Mouse (Mus musculus): ENCODE results near the gene Unc5b.

The Unc5b gene

GRCm38 (mm10) chr10:60831379-60831778, at the start of gene Unc5b:
Gene Unc5b (minus strand): TSS chr10:60831581.
- peak; percentile 82; the same call in 1 of the 2 replicates for TF ChIP-seq GATA4 (IDR thresholded peaks at IDR 0.05; ENCODE audit: insufficient replicate concordance, low read length)

GRCm38 (mm10) chr10:60879817-60880216, 48.4 kb upstream of the Unc5b start:
- no peak for TF ChIP-seq GATA4 (IDR thresholded peaks at IDR 0.05; ENCODE audit: insufficient replicate concordance, low read length)

- no peak for TF ChIP-seq GATA4 (IDR thresholded peaks at IDR 0.05; ENCODE audit: insufficient replicate concordance, low read length)
Observed at GRCm38 (mm10) chr10:60877075-60877474, 45.7 kb upstream of the Unc5b start.

GRCm38 (mm10) chr10:60875011-60875410, 43.6 kb upstream of the Unc5b start:
- no peak for TF ChIP-seq GATA4 (IDR thresholded peaks at IDR 0.05; ENCODE audit: insufficient replicate concordance, low read length)

- no peak for TF ChIP-seq GATA4 (IDR thresholded peaks at IDR 0.05; ENCODE audit: insufficient replicate concordance, low read length)
Observed at GRCm38 (mm10) chr10:60863318-60863717, 31.9 kb upstream of the Unc5b start.

- no peak for TF ChIP-seq GATA4 (IDR thresholded peaks at IDR 0.05; ENCODE audit: insufficient replicate concordance, low read length)
Observed at GRCm38 (mm10) chr10:60862477-60863293, 31.3 kb upstream of the Unc5b start.

- TF ChIP-seq GATA4 (IDR thresholded peaks at IDR 0.05; ENCODE audit: insufficient replicate concordance, low read length), result no peak
Observed at GRCm38 (mm10) chr10:60838816-60839215, 7.4 kb upstream of the Unc5b start.

GRCm38 (mm10) chr10:60834949-60835348, 3.6 kb upstream of the Unc5b start:
- TF ChIP-seq GATA4 (IDR thresholded peaks at IDR 0.05; ENCODE audit: insufficient replicate concordance, low read length), result no peak

- TF ChIP-seq GATA4 (IDR thresholded peaks at IDR 0.05; ENCODE audit: insufficient replicate concordance, low read length), result no peak
Observed at GRCm38 (mm10) chr10:60832664-60833173, 1.3 kb upstream of the Unc5b start.

- TF ChIP-seq GATA4 (IDR thresholded peaks at IDR 0.05; ENCODE audit: insufficient replicate concordance, low read length), result no peak
Observed at GRCm38 (mm10) chr10:60830556-60831350, 628 bp downstream of the Unc5b start.

- no peak for TF ChIP-seq GATA4 (IDR thresholded peaks at IDR 0.05; ENCODE audit: insufficient replicate concordance, low read length)
Observed at GRCm38 (mm10) chr10:60830000-60830399, 1.4 kb downstream of the Unc5b start.

GRCm38 (mm10) chr10:60829071-60829470, 2.3 kb downstream of the Unc5b start:
- no peak for TF ChIP-seq GATA4 (IDR thresholded peaks at IDR 0.05; ENCODE audit: insufficient replicate concordance, low read length)

GRCm38 (mm10) chr10:60827901-60828670, 3.3 kb downstream of the Unc5b start:
- TF ChIP-seq GATA4 (IDR thresholded peaks at IDR 0.05; ENCODE audit: insufficient replicate concordance, low read length), result no peak

GRCm38 (mm10) chr10:60827266-60827665, 4.1 kb downstream of the Unc5b start:
- no peak for TF ChIP-seq GATA4 (IDR thresholded peaks at IDR 0.05; ENCODE audit: insufficient replicate concordance, low read length)
